Mouse (Mus musculus) Muller cell, postnatal 12 days (primary cell): ENCODE data around the gene Grn.

Experiments used
- DNase-seq: peaks from one replicate; pipeline ENCODE4 v3.0.0-alpha.2; 2015; ENCODE audit errors: inconsistent ontology term

Grn gene

DNA sequence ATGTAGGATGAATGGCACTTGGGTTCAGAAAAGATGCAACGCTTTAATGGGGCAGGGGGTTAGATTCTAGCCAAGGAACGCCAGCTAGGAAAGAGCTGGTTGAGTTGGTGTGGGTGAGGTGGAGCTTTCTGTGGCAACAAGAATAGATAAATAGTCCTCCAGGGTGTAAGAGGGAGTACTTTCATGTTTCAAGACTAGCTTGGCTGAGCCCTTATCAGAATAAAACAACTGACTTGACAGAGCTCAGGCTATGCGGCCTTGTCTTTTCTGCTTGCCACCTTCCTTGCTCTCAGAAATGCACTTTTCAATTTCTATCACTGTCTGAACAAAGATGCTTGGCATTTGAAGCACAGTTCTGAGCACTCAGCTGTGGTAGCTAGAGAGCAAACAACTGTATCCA is 44.9 kb downstream of the Grn start:
- DNase-seq, result no peak

DNA sequence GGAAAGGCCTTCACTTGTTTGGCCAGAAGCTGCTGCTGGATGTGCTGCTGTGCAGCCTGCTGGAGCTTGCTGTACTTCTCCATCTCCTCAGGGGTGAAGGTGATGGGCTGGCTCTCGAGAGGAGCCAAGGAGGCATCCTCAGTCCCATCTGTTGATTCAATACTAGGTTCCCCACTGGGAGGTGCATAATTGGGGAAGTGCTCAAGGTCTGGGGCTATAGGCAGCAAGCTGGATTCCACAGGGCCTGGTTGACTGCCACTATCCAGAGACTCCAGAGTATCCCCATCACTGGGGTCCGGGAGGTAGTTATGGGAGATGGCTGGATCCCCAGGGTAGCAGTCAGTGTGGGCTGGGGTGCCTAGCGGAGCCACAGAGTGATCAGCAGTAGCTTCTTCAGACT is 48.6 kb downstream of the Grn start:
- DNase-seq, result no peak

DNA sequence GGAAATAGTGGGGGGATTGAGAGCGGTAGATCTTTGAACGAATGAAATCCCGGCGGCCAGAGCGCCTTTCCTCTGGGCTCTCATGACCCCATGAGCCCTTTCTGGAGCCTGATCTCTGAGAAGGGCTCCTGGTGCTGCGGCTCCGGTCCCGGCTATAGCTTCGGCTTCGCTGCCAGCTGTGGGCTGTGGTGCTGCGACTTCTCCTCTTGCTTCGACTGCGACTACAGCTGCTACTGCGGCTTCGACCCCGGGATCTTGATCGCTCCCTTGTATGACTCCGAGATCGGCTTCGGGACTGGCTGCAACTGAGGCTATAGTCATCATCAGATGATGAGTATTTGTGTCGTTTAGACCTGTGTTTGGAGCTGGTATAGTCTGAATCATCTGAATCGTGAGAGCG is 49.5 kb downstream of the Grn start:
- DNase-seq, result no peak

DNA sequence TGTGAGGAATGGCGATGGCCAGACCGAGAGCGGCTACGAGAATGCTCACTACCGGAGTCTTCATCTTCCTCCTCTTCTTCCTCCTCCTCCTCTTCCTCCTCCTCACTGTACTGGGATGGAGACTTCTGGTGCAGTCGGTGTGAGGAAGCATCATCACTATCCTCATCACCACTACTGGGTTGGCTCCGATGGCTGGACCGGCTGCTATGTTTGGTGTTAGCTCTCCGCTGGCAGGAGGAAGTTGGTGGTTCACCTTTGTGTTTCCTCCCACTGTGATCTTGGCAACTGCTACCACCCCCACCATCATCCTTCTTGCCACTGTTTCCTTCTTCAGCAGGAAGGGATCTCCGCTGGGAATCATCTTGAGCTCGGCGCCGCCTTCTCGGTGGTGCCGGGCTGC is 50.0 kb downstream of the Grn start:
- DNase-seq, result no peak

DNA sequence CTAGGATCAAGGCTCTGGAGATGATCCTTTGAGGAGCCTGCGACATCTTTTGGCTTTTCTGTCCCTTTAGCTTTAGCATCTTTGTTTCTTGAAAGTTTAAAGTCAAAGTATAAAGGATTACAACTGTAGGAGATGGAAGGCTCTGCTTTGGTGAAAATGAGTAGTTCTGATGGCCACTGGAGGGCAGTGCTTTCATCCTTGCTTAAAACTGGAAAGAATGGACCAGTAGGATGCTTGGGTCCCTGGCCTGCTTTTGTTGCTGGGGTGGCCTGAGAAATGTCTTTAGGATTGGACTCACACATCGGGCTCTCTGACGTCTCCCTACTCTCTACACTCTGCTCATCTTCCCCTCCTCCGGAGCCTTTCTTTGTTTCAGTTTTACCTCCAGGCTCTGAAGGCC is 50.8 kb downstream of the Grn start:
- no peak for DNase-seq

DNA sequence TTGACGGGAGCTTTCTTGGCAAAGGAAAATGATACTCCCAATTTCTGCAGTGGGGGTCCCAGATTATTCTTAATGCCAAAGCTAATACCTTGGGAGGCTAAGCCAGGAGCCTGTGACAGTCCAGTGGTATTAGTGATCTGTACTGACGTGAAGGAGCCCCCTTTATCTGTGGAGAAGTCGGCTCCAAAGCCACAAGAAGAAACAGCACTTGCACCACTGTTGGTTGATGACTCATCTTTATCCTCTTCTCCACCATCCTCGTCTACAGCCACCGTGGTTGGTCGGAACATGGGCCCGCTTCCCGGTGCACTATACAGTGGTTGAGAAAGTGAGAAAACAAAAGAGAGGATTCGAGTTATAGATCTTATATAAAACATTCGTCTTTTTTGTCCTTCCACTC is 51.7 kb downstream of the Grn start:
- no peak for DNase-seq
